Mouse (Mus musculus) liver, embryonic 11.5 days (tissue): ENCODE data around the gene Slc44a3. TPM values are rescaled to one million over a fixed set of nuclear protein-coding genes. Genes with fewer than 3 reads are reported as not detected.
A peak's percentile ranks its signal among the peaks of the same experiment; 100 is the strongest.

Experiments used
- ATAC-seq: fragments of 200-750 bp; cut with Nextera tagmentation; replicated peaks from 2 replicates; pipeline ENCODE4 v1.8.0; 2017; ENCODE audit warnings: moderate number of reproducible peaks, mild to moderate bottlenecking, moderate TSS enrichment, moderate library complexity; ENCODE audit not compliant: low FRiP score
- DNase-seq: peaks from one replicate; pipeline ENCODE4 v3.0.0-alpha.2; 2017; ENCODE audit warnings: low spot score
- H3K27ac ChIP-seq: fragments of 300-500 bp; sonication (generic); 2 replicates; pipeline ENCODE4 v1.5.1; 2014; ENCODE audit warnings: mild to moderate bottlenecking, low read depth, low read length, control low read depth
- H3K27me3 ChIP-seq: fragments of 300-500 bp; sonication (generic); replicated peaks from 2 replicates; pipeline ENCODE4 v1.6.1; 2014; ENCODE audit warnings: low read length, mixed read lengths; ENCODE audit not compliant: control insufficient read depth, insufficient read depth
- H3K36me3 ChIP-seq: fragments of 300-500 bp; sonication (generic); 2 replicates; pipeline ENCODE4 v1.6.1; 2014; ENCODE audit warnings: mild to moderate bottlenecking, low read length, moderate library complexity, mixed read lengths; ENCODE audit not compliant: control insufficient read depth, insufficient read depth
- H3K4me1 ChIP-seq: fragments of 300-500 bp; sonication (generic); replicated peaks from 2 replicates; pipeline ENCODE4 v1.6.1; 2014; ENCODE audit warnings: low read length, mixed read lengths; ENCODE audit not compliant: control insufficient read depth, insufficient read depth
- H3K4me2 ChIP-seq: fragments of 300-500 bp; sonication (generic); 2 replicates; pipeline ENCODE4 v1.6.1; 2014; ENCODE audit warnings: mild to moderate bottlenecking, control low read depth, moderate library complexity
- H3K4me3 ChIP-seq: fragments of 300-500 bp; sonication (generic); 2 replicates; pipeline ENCODE4 v1.5.1; 2014; ENCODE audit warnings: low read depth, low read length, control low read depth
- H3K9ac ChIP-seq: fragments of 300-500 bp; sonication (generic); 2 replicates; pipeline ENCODE4 v1.6.1; 2014; ENCODE audit warnings: low read depth, low read length, control low read depth
- H3K9me3 ChIP-seq: fragments of 300-500 bp; sonication (generic); 2 replicates; pipeline ENCODE4 v1.6.1; 2016; ENCODE audit warnings: low read length, inconsistent platforms, mixed read lengths; ENCODE audit not compliant: control insufficient read depth
- WGBS: fragments of 180-500 bp; shearing (Covaris S2); extraction: QIAGEN DNeasy Blood & Tissue Kit; methylation state at CpG from one replicate; pipeline ENCODE4 v1.1.7; 2014; 5-methylcytosine and 5-hydroxymethylcytosine counted together
- polyA plus RNA-seq: library from polyadenylated mRNA; unstranded; fragments of >200 nt; fragmentation: Nextera tagmentation; extraction: Ambion mirVana; gene quantifications from 2 replicates; pipeline ENCODE4 v1.2.1, GENCODE M21; 2014

The Slc44a3 gene
- polyA plus RNA-seq, 1 experiment from 2014 or later = 1.7 TPM

- Histone ChIP-seq H3K4me3 (no peak overlapping the region), H3K9ac (no peak overlapping the region), H3K27ac (no peak overlapping the region), H3K36me3 (no peaks in the 10 kb centered on the region), H3K4me1 (no peaks in the 10 kb centered on the region), H3K27me3 (peaks cover 3% of the 10 kb centered on the region), H3K9me3 (no peaks in the 10 kb centered on the region), H3K4me2 (no peak overlapping the region)
- WGBS = 67% methylated on average over 8 of the region's 8 CpGs
- ATAC-seq (no peak), DNase-seq (no peak)
These were observed 27.2 kb downstream of the Slc44a3 start for GRCm38 (mm10) chr3:121504927-121505487.

- ATAC-seq (no peak), DNase-seq (no peak)
- no peaks in the 10 kb centered on the region for H3K4me1 ChIP-seq
- H3K27ac ChIP-seq = no peak overlapping the region
- WGBS = 50% methylated on average over 5 of the region's 5 CpGs
- H3K4me2 ChIP-seq = no peak overlapping the region
- H3K27me3 ChIP-seq = peaks cover 3% of the 10 kb centered on the region
- no peak overlapping the region for H3K9ac ChIP-seq
- no peak overlapping the region for H3K4me3 ChIP-seq
- no peaks in the 10 kb centered on the region for H3K9me3 ChIP-seq
- no peaks in the 10 kb centered on the region for H3K36me3 ChIP-seq
These were observed 31.5 kb downstream of the Slc44a3 start for GRCm38 (mm10) chr3:121500734-121501133.

GRCm38 (mm10) chr3:121500225-121500624, 32.0 kb downstream of the Slc44a3 start:
- Histone ChIP-seq H3K4me2 (no peak overlapping the region), H3K27me3 (peaks cover 3% of the 10 kb centered on the region), H3K9ac (no peak overlapping the region), H3K9me3 (no peaks in the 10 kb centered on the region), H3K36me3 (no peaks in the 10 kb centered on the region), H3K27ac (no peak overlapping the region), H3K4me3 (no peak overlapping the region), H3K4me1 (no peaks in the 10 kb centered on the region)
- ATAC-seq = 0 out of 2 replicates have a peak, but pooled peaks have one; percentile 58
- peak; percentile 56 for DNase-seq
- WGBS = 48% methylated on average over 10 of the region's 10 CpGs

GRCm38 (mm10) chr3:121493997-121494421, 38.2 kb downstream of the Slc44a3 start:
- no peak overlapping the region for H3K4me2 ChIP-seq
- no peak for ATAC-seq
- no peak for DNase-seq
- 73% methylated on average over 7 of the region's 7 CpGs for WGBS
- H3K27me3 ChIP-seq = no peaks in the 10 kb centered on the region
- H3K36me3 ChIP-seq = no peaks in the 10 kb centered on the region
- H3K4me3 ChIP-seq = no peak overlapping the region
- H3K4me1 ChIP-seq = no peaks in the 10 kb centered on the region
- no peak overlapping the region for H3K9ac ChIP-seq
- no peak overlapping the region for H3K27ac ChIP-seq
- no peaks in the 10 kb centered on the region for H3K9me3 ChIP-seq

- Histone ChIP-seq H3K4me3 (no peak overlapping the region), H3K9ac (no peak overlapping the region), H3K27ac (no peak overlapping the region), H3K4me2 (no peak overlapping the region), H3K4me1 (no peaks in the 10 kb centered on the region), H3K27me3 (no peaks in the 10 kb centered on the region), H3K9me3 (no peaks in the 10 kb centered on the region), H3K36me3 (no peaks in the 10 kb centered on the region)
- DNase-seq = no peak
- ATAC-seq = no peak
- 53% methylated on average over 5 of the region's 5 CpGs for WGBS
These were observed 40.2 kb downstream of the Slc44a3 start for GRCm38 (mm10) chr3:121492026-121492425.

- Histone ChIP-seq H3K27ac (no peak overlapping the region), H3K27me3 (no peaks in the 10 kb centered on the region), H3K4me1 (no peaks in the 10 kb centered on the region), H3K9me3 (no peaks in the 10 kb centered on the region), H3K9ac (no peak overlapping the region), H3K4me2 (no peak overlapping the region), H3K36me3 (no peaks in the 10 kb centered on the region), H3K4me3 (no peak overlapping the region)
- ATAC-seq = no peak
- WGBS = 50% methylated on average over 5 of the region's 5 CpGs
- DNase-seq = no peak
These were observed 41.3 kb downstream of the Slc44a3 start for GRCm38 (mm10) chr3:121490941-121491340.

GRCm38 (mm10) chr3:121489462-121490118, 42.6 kb downstream of the Slc44a3 start:
- no peak overlapping the region for H3K27ac ChIP-seq
- WGBS = 79% methylated on average over 12 of the region's 12 CpGs

GRCm38 (mm10) chr3:121485201-121485600, 47.0 kb downstream of the Slc44a3 start:
- ATAC-seq = no peak
- 78% methylated on average over 2 of the region's 2 CpGs for WGBS

More at GRCm38 (mm10) chr3:121489462-121490118, 42.6 kb downstream of the Slc44a3 start:
- no peaks in the 10 kb centered on the region for H3K4me1 ChIP-seq
- no peak overlapping the region for H3K4me2 ChIP-seq
- H3K9me3 ChIP-seq = no peaks in the 10 kb centered on the region
- no peak overlapping the region for H3K4me3 ChIP-seq
- H3K27me3 ChIP-seq = no peaks in the 10 kb centered on the region
- no peak for ATAC-seq
- H3K36me3 ChIP-seq = no peaks in the 10 kb centered on the region
- H3K9ac ChIP-seq = no peak overlapping the region
- no peak for DNase-seq

More at GRCm38 (mm10) chr3:121485201-121485600, 47.0 kb downstream of the Slc44a3 start:
- no peak overlapping the region for H3K4me2 ChIP-seq
- H3K4me1 ChIP-seq = peaks cover 8% of the 10 kb centered on the region
- DNase-seq = no peak
- H3K27ac ChIP-seq = no peak overlapping the region
- no peaks in the 10 kb centered on the region for H3K27me3 ChIP-seq
- H3K9ac ChIP-seq = no peak overlapping the region
- no peak overlapping the region for H3K4me3 ChIP-seq
- H3K36me3 ChIP-seq = no peaks in the 10 kb centered on the region
- H3K9me3 ChIP-seq = no peaks in the 10 kb centered on the region
